Comparison of ENCODE assay signal across 17 mouse cellular contexts in the genomic region with DNA sequence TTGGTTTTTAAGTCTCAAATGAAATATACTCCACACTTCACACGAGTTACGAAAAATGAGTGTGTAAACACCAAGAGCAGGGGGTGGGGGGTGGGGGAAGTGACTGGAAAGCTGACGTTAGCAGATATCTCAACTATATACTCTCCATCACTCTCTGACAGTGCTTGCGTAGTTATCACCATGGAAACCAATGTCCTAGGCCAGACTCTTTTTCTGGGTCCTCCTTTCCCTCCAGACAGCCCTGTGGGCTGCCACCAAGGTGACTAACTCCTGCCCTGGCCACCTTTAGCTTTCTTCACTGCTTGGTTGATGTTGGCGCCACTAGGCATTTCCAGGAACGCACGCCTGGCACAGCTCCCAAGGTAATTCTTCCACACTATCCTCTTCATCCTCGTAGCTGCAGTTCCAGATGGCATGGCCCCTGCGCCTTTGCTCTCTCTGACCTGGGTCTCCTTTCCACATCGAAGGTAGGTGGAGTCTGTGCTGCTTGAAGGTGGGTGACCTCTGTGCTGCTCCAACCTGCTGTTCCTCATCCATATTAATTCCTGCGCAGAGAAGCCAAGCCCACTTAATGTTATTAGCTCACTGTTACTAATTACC. TPM values are rescaled to one million over a fixed set of nuclear protein-coding genes. Genes with fewer than 3 reads are reported as not detected.
DNase-seq lines count a peak whose midpoint lies in the region; ATAC-seq and TF ChIP-seq lines count a peak whose summit lies in the region.
"Had no signal": no experiment of that assay in that cellular context is flagged by ENCODE, and none has a peak within 500 bp of the region (broad histone marks: within the 10 kb centered on the region; RNA-seq: fewer than 3 reads in every experiment).

No protein-coding gene starts in this region.

- DNase-seq in adrenal gland, postnatal 14 days = peak; percentile 44
- DNase-seq in adrenal gland, adult 8-10 months = no peak
- peak; percentile 84 for DNase-seq in heart, adult 11 months
- DNase-seq in heart, postnatal 4 days = no peak
- no peak for DNase-seq in midbrain, embryonic 10.5 days (ENCODE audit: low spot score)
- peak; percentile 16 for DNase-seq in hindbrain, postnatal 0 days (ENCODE audit: low spot score)
- DNase-seq in thymus, postnatal 4 days = no peak
- DNase-seq: heart, postnatal 14 days; kidney, adult 9 months; kidney, postnatal 25 days; lung, postnatal 14 days had no signal

- H3K36me3 ChIP-seq in midbrain, embryonic 16.5 days (ENCODE audit: control insufficient read depth, insufficient read depth, low read length) = no peaks in the 10 kb centered on the region
- no peaks in the 10 kb centered on the region for H3K36me3 ChIP-seq in midbrain, embryonic 10.5 days
- no peaks in the 10 kb centered on the region for H3K36me3 ChIP-seq in hindbrain, postnatal 0 days (ENCODE audit: insufficient read depth, low read length)
- H3K36me3 ChIP-seq: G1E; heart, embryonic 12.5 days; intestine, embryonic 15.5 days; limb, embryonic 15.5 days; liver, embryonic 15.5 days had no signal

- no peak overlapping the region for H3K27ac ChIP-seq in midbrain, embryonic 16.5 days (ENCODE audit: low read length)
- H3K27ac ChIP-seq in midbrain, embryonic 10.5 days (replicated peaks) = no peak overlapping the region
- H3K27ac ChIP-seq in hindbrain, postnatal 0 days = no peak overlapping the region
- H3K27ac ChIP-seq: intestine, embryonic 15.5 days; limb, embryonic 15.5 days; liver, embryonic 15.5 days had no signal

- no peaks in the 10 kb centered on the region for H3K9me3 ChIP-seq in midbrain, embryonic 16.5 days (replicated peaks; ENCODE audit: control insufficient read depth, low read length, poor library complexity, severe bottlenecking)
- no peaks in the 10 kb centered on the region for H3K9me3 ChIP-seq in midbrain, embryonic 10.5 days (replicated peaks)
- H3K9me3 ChIP-seq in hindbrain, postnatal 0 days (ENCODE audit: low read length) = no peaks in the 10 kb centered on the region
- H3K9me3 ChIP-seq: heart, embryonic 12.5 days; intestine, embryonic 15.5 days; limb, embryonic 15.5 days; liver, embryonic 15.5 days had no signal

- WGBS in midbrain, embryonic 16.5 days = 70% methylated on average over 11 of the region's 11 CpGs
- WGBS in midbrain, embryonic 10.5 days = 80% methylated on average over 11 of the region's 11 CpGs
- WGBS in hindbrain, postnatal 0 days = 47% methylated on average over 11 of the region's 11 CpGs

- H3K4me2 ChIP-seq in midbrain, embryonic 16.5 days (ENCODE audit: low read length) = no peak overlapping the region
- no peak overlapping the region for H3K4me2 ChIP-seq in hindbrain, postnatal 0 days (ENCODE audit: low read depth, low read length)
- H3K4me2 ChIP-seq: heart, embryonic 12.5 days; intestine, embryonic 15.5 days; limb, embryonic 15.5 days; liver, embryonic 15.5 days had no signal

- H3K27me3 ChIP-seq in midbrain, embryonic 16.5 days (ENCODE audit: control insufficient read depth, insufficient read depth, low read depth, low read length) = no peaks in the 10 kb centered on the region
- H3K27me3 ChIP-seq in midbrain, embryonic 10.5 days (ENCODE audit: low read depth, poor library complexity, severe bottlenecking) = no peaks in the 10 kb centered on the region
- no peaks in the 10 kb centered on the region for H3K27me3 ChIP-seq in hindbrain, postnatal 0 days (ENCODE audit: insufficient read depth, low read length)
- H3K27me3 ChIP-seq: heart, embryonic 12.5 days; intestine, embryonic 15.5 days; limb, embryonic 15.5 days; liver, embryonic 15.5 days had no signal

- no peak overlapping the region for H3K9ac ChIP-seq in midbrain, embryonic 16.5 days (ENCODE audit: low read depth, low read length)
- H3K9ac ChIP-seq in hindbrain, postnatal 0 days (replicated peaks; ENCODE audit: low read length) = no peak overlapping the region
- H3K9ac ChIP-seq: heart, embryonic 12.5 days; intestine, embryonic 15.5 days; limb, embryonic 15.5 days; liver, embryonic 15.5 days had no signal

- ATAC-seq in midbrain, embryonic 16.5 days = peak; percentile 56; the same call in 1 of the 2 replicates
- peak; percentile 67; the same call in 1 of the 2 replicates for ATAC-seq in hindbrain, postnatal 0 days
- ATAC-seq: intestine, embryonic 15.5 days had no signal

- H3K4me1 ChIP-seq in midbrain, embryonic 16.5 days (ENCODE audit: control insufficient read depth, insufficient read depth, low read length) = 0 out of 2 replicates have a peak, but pooled peaks cover 2% of the 10 kb centered on the region
- peaks cover 18% of the 10 kb centered on the region for H3K4me1 ChIP-seq in midbrain, embryonic 10.5 days
- peaks cover 4% of the 10 kb centered on the region for H3K4me1 ChIP-seq in hindbrain, postnatal 0 days (ENCODE audit: insufficient read depth, low read length)
- H3K4me1 ChIP-seq: liver, embryonic 15.5 days had no signal

- no peak overlapping the region for H3K4me3 ChIP-seq in midbrain, embryonic 16.5 days (ENCODE audit: low read depth, low read length)
- H3K4me3 ChIP-seq in midbrain, embryonic 10.5 days = no peak overlapping the region
- no peak overlapping the region for H3K4me3 ChIP-seq in hindbrain, postnatal 0 days (ENCODE audit: low read length)
- H3K4me3 ChIP-seq: heart, embryonic 12.5 days; intestine, embryonic 15.5 days; limb, embryonic 15.5 days; liver, embryonic 15.5 days had no signal

- TF ChIP-seq CTCF in hindbrain, postnatal 0 days (IDR thresholded peaks at IDR 0.05; ENCODE audit: low read depth) = no peak

RNA-seq across cellular contexts. Expression of gene Mdm1, which starts 29.2 kb away (rescaled TPM):
- 15.7 and 17.6 TPM in 2 replicates for total RNA-seq in adrenal gland, postnatal 14 days (2021)
- 10 to 100 TPM; 11.6 to 15.6 (median 14.0) TPM for total RNA-seq in adrenal gland, adult 8-10 months (2022)
- 10 to 100 TPM in 1 of 2 experiments, 1 to 10 TPM in 1; 9.6 to 13.1 TPM for total RNA-seq in heart, postnatal 4 days (2021)
- 30.6 and 31.7 TPM in 2 replicates for polyA plus RNA-seq in midbrain, embryonic 16.5 days (2015; fragmentation: Nextera tagmentation; extraction: Ambion mirVana)
- 53.8 and 56.2 TPM in 2 replicates for polyA plus RNA-seq in midbrain, embryonic 10.5 days (2016; fragmentation: Nextera tagmentation; extraction: Ambion mirVana)
- total RNA-seq in hindbrain, postnatal 0 days (2014; rRNA removed) = 26.4 and 31.0 TPM in 2 replicates
- 23.0 and 25.1 TPM in 2 replicates for polyA plus RNA-seq in hindbrain, postnatal 0 days (2015; fragmentation: Nextera tagmentation; extraction: Ambion mirVana)

Comparison
In these comparisons a context has a peak if more than half of its experiments do, and no peak if none do; other contexts are left out.
1. DNase-seq: peak in adrenal gland, postnatal 14 days (single experiment), heart, adult 11 months (single experiment) and hindbrain, postnatal 0 days (single experiment); none in adrenal gland, adult 8-10 months (single experiment), heart, postnatal 4 days (single experiment), midbrain, embryonic 10.5 days (single experiment) and thymus, postnatal 4 days (single experiment).